Mouse (Mus musculus) A20 (cell line): Measurements from ENCODE around the gene Tmem233.
A peak's percentile ranks its signal among the peaks of the same experiment; 100 is the strongest.

ENCODE experiments used
- DNase-seq: peaks from one replicate; pipeline ENCODE4 v3.0.0-alpha.2; 2011; ENCODE audit warnings: low read depth, low spot score

Tmem233 gene

GRCm38 (mm10) chr5:116006324-116007099 lies 76.5 kb downstream of the Tmem233 start:
- DNase-seq: peak; percentile 43

- no peak for DNase-seq
Observed at GRCm38 (mm10) chr5:116004271-116004670, 78.8 kb downstream of the Tmem233 start.

- no peak for DNase-seq
Observed at GRCm38 (mm10) chr5:116003825-116004224, 79.2 kb downstream of the Tmem233 start.

- DNase-seq: no peak
Observed at GRCm38 (mm10) chr5:116003154-116003553, 79.9 kb downstream of the Tmem233 start.

- no peak for DNase-seq
Observed at GRCm38 (mm10) chr5:115997376-115997775, 85.7 kb downstream of the Tmem233 start.

- no peak for DNase-seq
Observed at GRCm38 (mm10) chr5:115994101-115994500, 88.9 kb downstream of the Tmem233 start.

GRCm38 (mm10) chr5:115991717-115992116 lies 91.3 kb downstream of the Tmem233 start:
- DNase-seq: no peak
